Mouse (Mus musculus) C2C12 (cell line): ENCODE data around the gene Pkhd1.

Experiments
- CTCF ChIP-seq: IDR thresholded peaks from one replicate; pipeline ENCODE4 v1.5.1; 2011; ENCODE audit not compliant: control insufficient read depth, insufficient read depth, insufficient read length
- FOSL1 ChIP-seq: IDR thresholded peaks from one replicate; pipeline ENCODE4 v1.8.0; 2011; ENCODE audit warnings: mild to moderate bottlenecking, low read length; ENCODE audit not compliant: poor library complexity, insufficient read depth, severe bottlenecking
- MYOG ChIP-seq: IDR thresholded peaks from one replicate; pipeline ENCODE4 v1.6.1; 2011; ENCODE audit not compliant: control insufficient read depth, insufficient read length; ENCODE audit errors: extremely low read depth
- USF1 ChIP-seq: IDR thresholded peaks from one replicate; pipeline ENCODE4 v1.6.1; 2011; ENCODE audit warnings: low read depth, mild to moderate bottlenecking, control low read depth, moderate library complexity

GRCm38 (mm10) chr1:20551334-20551733 is 66.5 kb downstream of the Pkhd1 start:
- no peak for TF ChIP-seq USF1
- TF ChIP-seq CTCF, result no peak
- no peak for TF ChIP-seq FOSL1
- no peak for TF ChIP-seq MYOG
